Mouse (Mus musculus): Measurements from ENCODE around the gene Tekt1.
"Not testable (repeated sequence)": the region's sequence is repeated elsewhere in the genome, so short reads cannot be mapped to it uniquely, and the experiment has no call there.

Gene Tekt1

GRCm38 (mm10) chr11:72343904-72344303 lies 18.3 kb downstream of the Tekt1 start:
- DNase-seq (ENCODE audit: extremely low read depth, insufficient read length, low spot score): no peak

GRCm38 (mm10) chr11:72343238-72343625 lies 19.0 kb downstream of the Tekt1 start:
- DNase-seq (ENCODE audit: extremely low read depth, insufficient read length, low spot score): not testable (repeated sequence)

DNA sequence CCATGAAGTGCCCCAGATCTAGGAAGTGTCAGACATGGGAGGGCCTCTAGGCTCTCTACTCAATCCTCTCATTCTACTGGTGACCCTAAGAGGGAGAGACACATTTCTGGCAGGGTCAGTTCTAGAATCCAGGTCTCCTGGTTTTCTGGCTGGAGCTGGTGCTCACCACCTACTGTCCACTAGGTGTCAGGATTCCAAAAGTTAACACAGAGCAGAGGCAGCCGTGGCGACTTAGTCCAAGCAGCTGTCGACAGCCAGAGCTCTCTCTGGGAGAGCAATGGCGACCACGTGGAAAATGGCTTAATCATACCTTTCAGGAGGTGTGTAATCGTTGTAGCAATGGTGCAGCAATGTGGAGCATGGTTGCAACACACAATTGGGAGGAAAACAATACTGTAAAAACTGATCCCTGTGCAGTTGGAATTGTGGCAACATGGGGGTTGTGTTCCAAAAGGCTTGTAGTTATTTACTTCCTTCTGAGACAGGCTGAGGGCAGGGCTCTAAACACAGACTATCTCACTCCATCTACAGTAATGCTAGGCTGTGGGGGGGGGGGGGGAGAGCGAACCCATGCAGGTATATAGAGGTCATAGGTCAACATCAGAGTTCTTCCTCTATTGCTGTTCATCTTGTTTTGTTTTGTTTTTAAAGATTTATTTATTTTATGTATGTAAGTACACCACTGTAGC lies 19.5 kb downstream of the Tekt1 start:
- peak; percentile 28 for DNase-seq (ENCODE audit: extremely low read depth, insufficient read length, low spot score)

- no peak for DNase-seq (ENCODE audit: extremely low read depth, insufficient read length, low spot score)
Observed at GRCm38 (mm10) chr11:72339716-72340115, 22.5 kb downstream of the Tekt1 start.

GRCm38 (mm10) chr11:72338437-72338871 lies 23.8 kb downstream of the Tekt1 start:
- no peak for DNase-seq (ENCODE audit: extremely low read depth, insufficient read length, low spot score)

GRCm38 (mm10) chr11:72336726-72337125 lies 25.5 kb downstream of the Tekt1 start:
- DNase-seq (ENCODE audit: extremely low read depth, insufficient read length, low spot score): peak; percentile 36

- no peak for DNase-seq (ENCODE audit: extremely low read depth, insufficient read length, low spot score)
Observed at GRCm38 (mm10) chr11:72334653-72335052, 27.6 kb downstream of the Tekt1 start.

GRCm38 (mm10) chr11:72332951-72333667 lies 29.1 kb downstream of the Tekt1 start:
- DNase-seq (ENCODE audit: extremely low read depth, insufficient read length, low spot score): no peak

DNA sequence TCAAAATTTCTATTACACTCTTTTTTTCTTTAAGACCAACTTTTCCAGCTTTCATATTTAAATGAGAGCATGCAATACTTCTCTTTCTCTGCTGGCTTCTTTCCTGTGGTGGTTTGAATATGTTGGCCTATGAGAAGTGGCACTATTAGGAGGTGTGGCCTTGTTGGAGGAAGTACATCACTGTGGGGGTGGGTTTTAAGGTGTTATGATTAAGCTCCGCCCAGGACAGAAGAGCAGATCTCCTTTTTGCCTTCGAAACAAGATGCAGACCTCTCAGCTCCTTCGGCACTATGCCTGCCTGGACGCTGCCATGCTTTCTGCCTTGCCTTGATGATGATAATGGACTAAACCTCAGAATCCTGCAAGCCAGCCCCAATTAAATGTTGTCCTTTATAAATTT lies 36.5 kb downstream of the Tekt1 start:
- no peak for DNase-seq (ENCODE audit: extremely low read depth, insufficient read length, low spot score)

DNA sequence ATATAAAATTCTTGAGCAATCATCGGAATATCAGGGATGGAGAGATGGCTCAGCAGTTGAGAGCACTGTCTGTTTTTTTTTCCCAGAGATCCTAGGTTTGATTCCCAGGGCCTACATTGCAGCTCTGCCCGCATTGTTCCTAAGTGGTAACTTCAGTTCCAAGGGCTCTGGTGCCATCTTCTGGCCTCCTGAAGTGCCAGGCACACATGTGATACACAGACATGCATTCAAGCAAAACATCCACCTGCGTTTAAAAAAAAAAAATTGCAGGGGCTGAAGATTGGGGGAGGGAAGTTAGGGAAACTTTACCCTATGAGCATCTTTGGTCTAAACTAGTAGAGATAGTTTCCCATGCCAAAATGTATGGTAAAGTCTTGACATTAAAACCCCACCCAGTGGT lies 37.8 kb downstream of the Tekt1 start:
- no peak for DNase-seq (ENCODE audit: extremely low read depth, insufficient read length, low spot score)

DNA sequence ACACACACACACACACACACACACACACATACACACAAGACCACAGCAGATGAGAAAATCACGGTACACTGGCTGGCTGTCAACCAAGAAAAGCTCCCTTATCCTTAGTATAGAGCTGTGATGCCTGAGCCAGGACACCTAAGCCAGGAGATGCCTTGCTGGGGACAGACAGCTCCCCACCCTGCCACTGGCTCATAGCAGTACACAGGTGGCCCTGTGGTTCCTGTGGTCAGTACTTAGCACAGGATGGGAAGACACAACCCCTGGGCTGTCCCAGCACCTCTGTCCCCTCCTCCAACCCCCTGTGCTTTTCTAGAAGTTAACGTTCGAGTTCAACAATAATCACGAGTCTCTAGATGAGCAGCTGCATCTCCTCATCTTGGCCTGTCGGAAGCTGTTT lies 44.2 kb downstream of the Tekt1 start:
- DNase-seq (ENCODE audit: extremely low read depth, insufficient read length, low spot score): no peak

DNA sequence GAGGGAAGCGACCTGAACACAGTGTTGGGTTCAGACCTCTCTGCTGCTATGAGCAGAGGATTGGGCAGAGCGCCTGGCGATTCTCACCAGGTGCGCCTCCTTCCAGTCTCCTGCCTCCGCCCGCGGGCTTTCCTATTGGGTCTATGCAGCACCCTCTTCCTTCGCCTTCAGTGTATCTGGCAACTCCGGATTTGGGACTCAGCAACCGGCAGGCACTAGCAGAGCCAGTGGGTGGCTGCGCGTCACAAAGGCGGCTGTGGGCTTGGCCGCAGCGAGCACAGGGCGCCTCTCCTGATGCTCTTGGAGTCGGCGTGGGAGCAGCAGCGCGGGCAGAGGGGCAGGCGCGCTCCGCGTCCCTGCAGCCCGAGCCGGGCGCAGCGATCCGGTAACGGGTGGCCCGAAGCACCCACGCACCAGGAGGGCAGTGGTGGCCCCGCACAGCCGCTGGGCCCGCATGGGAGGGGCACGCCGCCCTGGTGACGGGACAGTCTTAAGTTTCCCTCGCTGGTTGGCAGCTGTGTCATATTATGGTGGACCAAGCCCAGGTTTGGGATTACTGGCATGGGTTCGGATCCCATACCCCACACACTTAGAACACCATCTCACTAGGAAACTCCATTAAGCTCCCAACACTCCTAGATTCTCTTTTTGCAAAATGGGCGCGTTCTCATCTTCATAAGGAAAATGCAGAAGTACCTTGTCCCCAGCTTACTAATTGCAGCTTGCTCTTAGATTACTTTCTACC lies 47.9 kb downstream of the Tekt1 start, which contains the start of gene Fbxo39:
TSS of gene Fbxo39 (plus strand) at position 294 of the 745 bp plus-strand sequence.
- no peak for DNase-seq (ENCODE audit: extremely low read depth, insufficient read length, low spot score)

GRCm38 (mm10) chr11:72311355-72312001 lies 50.8 kb downstream of the Tekt1 start:
- DNase-seq (ENCODE audit: extremely low read depth, insufficient read length, low spot score): no peak

GRCm38 (mm10) chr11:72310491-72310890 lies 51.8 kb downstream of the Tekt1 start:
- DNase-seq (ENCODE audit: extremely low read depth, insufficient read length, low spot score): no peak

- DNase-seq (ENCODE audit: extremely low read depth, insufficient read length, low spot score): no peak
Observed at GRCm38 (mm10) chr11:72308982-72309381, 53.3 kb downstream of the Tekt1 start.

- DNase-seq (ENCODE audit: extremely low read depth, insufficient read length, low spot score): no peak
Observed at GRCm38 (mm10) chr11:72307461-72307860, 54.8 kb downstream of the Tekt1 start.

GRCm38 (mm10) chr11:72302230-72302629 lies 60.0 kb downstream of the Tekt1 start:
- no peak for DNase-seq (ENCODE audit: extremely low read depth, insufficient read length, low spot score)

DNA sequence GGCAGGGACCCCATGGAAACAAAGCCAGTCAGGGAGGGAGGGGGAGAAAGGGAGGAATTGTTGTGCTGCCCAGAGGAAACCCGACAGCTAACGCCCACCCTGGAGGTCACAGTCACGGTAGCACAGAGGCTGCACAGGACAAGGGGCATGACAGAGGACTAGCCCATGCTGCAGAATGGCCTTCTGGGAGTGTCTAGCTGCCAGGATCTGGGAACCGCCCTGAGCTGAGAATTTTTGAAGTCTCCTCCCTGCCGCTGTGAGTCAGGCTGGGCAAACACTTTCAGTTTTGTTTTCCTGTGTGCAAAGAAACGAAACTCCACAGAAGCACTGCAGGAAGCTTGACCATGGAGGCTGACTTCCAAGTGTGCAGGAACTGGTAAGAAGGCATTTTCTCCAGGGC lies 60.9 kb downstream of the Tekt1 start, which contains the start of gene Xaf1:
TSS of gene Xaf1 (plus strand) at position 296 of the 400 bp plus-strand sequence.
- peak; percentile 72 for DNase-seq (ENCODE audit: extremely low read depth, insufficient read length, low spot score)

Data from 3134 (cell line).